ENCODE assay signal across 18 mouse cellular contexts in the genomic region with DNA sequence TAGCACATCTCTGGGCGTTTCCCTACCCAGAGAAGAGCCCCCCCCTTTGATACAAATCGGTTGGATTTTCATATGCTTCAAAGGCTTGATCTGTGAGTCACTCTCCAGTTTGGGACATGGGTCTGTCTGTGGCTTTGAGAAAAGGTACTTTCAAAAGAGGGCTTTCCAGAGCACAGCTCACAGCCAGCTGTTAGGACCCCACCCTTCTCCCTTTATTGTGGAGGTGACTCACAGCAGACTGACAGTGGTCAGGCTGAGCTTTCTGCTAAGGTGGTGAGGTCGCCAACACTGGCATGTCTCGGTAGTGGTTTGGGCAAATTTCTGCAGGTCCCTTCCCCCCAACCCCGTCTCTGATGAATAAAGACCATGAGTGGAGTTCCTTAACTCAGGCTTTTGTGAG. TPM values are rescaled to one million over a fixed set of nuclear protein-coding genes. Genes with fewer than 3 reads are reported as not detected.
DNase-seq lines count a peak whose midpoint lies in the region; ATAC-seq and TF ChIP-seq lines count a peak whose summit lies in the region.
"Had no signal": no experiment of that assay in that cellular context is flagged by ENCODE, and none has a peak within 500 bp of the region (broad histone marks: within the 10 kb centered on the region; RNA-seq: fewer than 3 reads in every experiment).

No protein-coding gene starts in this region.

- H3K9ac ChIP-seq in liver, postnatal 0 days (replicated peaks) = peak overlapping the region; percentile 16; the same call in 1 of the 2 replicates
- no peak overlapping the region for H3K9ac ChIP-seq in stomach, postnatal 0 days (ENCODE audit: low read length)
- no peak overlapping the region for H3K9ac ChIP-seq in midbrain, embryonic 16.5 days (ENCODE audit: low read depth, low read length)
- H3K9ac ChIP-seq: embryonic facial prominence, embryonic 15.5 days; forebrain, embryonic 13.5 days; limb, embryonic 15.5 days; lung, embryonic 15.5 days; stomach, embryonic 15.5 days had no signal

- H3K4me3 ChIP-seq in liver, postnatal 0 days (ENCODE audit: low read depth, low read length) = no peak overlapping the region
- no peak overlapping the region; the same call in 1 of the 2 replicates for H3K4me3 ChIP-seq in embryonic fibroblast, embryonic 13.5 days (ENCODE audit: insufficient read depth, low read length)
- no peak overlapping the region for H3K4me3 ChIP-seq in stomach, postnatal 0 days (ENCODE audit: low read depth, low read length)
- no peak overlapping the region for H3K4me3 ChIP-seq in midbrain, embryonic 16.5 days (ENCODE audit: low read depth, low read length)
- H3K4me3 ChIP-seq: embryonic facial prominence, embryonic 15.5 days; forebrain, embryonic 13.5 days; limb, embryonic 15.5 days; lung, embryonic 15.5 days; stomach, embryonic 15.5 days had no signal

- peak overlapping the region; percentile 84 for H3K4me2 ChIP-seq in liver, postnatal 0 days (ENCODE audit: low read depth, low read length)
- H3K4me2 ChIP-seq in stomach, postnatal 0 days (replicated peaks; ENCODE audit: low read depth) = peak overlapping the region; percentile 3
- no peak overlapping the region for H3K4me2 ChIP-seq in midbrain, embryonic 16.5 days (ENCODE audit: low read length)
- H3K4me2 ChIP-seq: embryonic facial prominence, embryonic 15.5 days; forebrain, embryonic 13.5 days; limb, embryonic 15.5 days; lung, embryonic 15.5 days had no signal

- TF ChIP-seq POLR2A in embryonic fibroblast, embryonic 13.5 days (IDR thresholded peaks at IDR 0.05; ENCODE audit: low read depth, low read length) = no peak; the same call in 1 of the 2 replicates

- H3K9me3 ChIP-seq in liver, postnatal 0 days (ENCODE audit: low read length) = no peaks in the 10 kb centered on the region
- H3K9me3 ChIP-seq in stomach, postnatal 0 days (ENCODE audit: control insufficient read depth, low read length) = no peaks in the 10 kb centered on the region
- no peaks in the 10 kb centered on the region for H3K9me3 ChIP-seq in midbrain, embryonic 16.5 days (replicated peaks; ENCODE audit: control insufficient read depth, low read length, poor library complexity, severe bottlenecking)
- H3K9me3 ChIP-seq: embryonic facial prominence, embryonic 15.5 days; forebrain, embryonic 13.5 days; limb, embryonic 15.5 days; lung, embryonic 15.5 days; stomach, embryonic 15.5 days had no signal

- TF ChIP-seq EP300 in liver, postnatal 0 days (IDR thresholded peaks at IDR 0.05; ENCODE audit: low read depth) = no peak
- TF ChIP-seq EP300 in stomach, postnatal 0 days (optimal IDR thresholded peaks at IDR 0.05) = no peak

- no peak overlapping the region for H3K27ac ChIP-seq in liver, postnatal 0 days (ENCODE audit: low read depth)
- H3K27ac ChIP-seq in embryonic fibroblast, embryonic 13.5 days (ENCODE audit: insufficient read depth, low read length) = peak overlapping the region; percentile 45; the same call in 1 of the 2 replicates
- H3K27ac ChIP-seq in stomach, postnatal 0 days (replicated peaks) = no peak overlapping the region
- no peak overlapping the region for H3K27ac ChIP-seq in midbrain, embryonic 16.5 days (ENCODE audit: low read length)
- H3K27ac ChIP-seq: embryonic facial prominence, embryonic 15.5 days; forebrain, embryonic 13.5 days; limb, embryonic 15.5 days; lung, embryonic 15.5 days; stomach, embryonic 15.5 days had no signal

- peaks cover 30% of the 10 kb centered on the region for H3K36me3 ChIP-seq in liver, postnatal 0 days (replicated peaks; ENCODE audit: insufficient read depth, low read length)
- H3K36me3 ChIP-seq in stomach, postnatal 0 days (ENCODE audit: control insufficient read depth, insufficient read depth, low read length) = peaks cover 6% of the 10 kb centered on the region; the same call in 1 of the 2 replicates
- peaks cover 3% of the 10 kb centered on the region; the same call in 1 of the 2 replicates for H3K36me3 ChIP-seq in midbrain, embryonic 16.5 days (ENCODE audit: control insufficient read depth, insufficient read depth, low read length)

- TF ChIP-seq CTCF in liver, postnatal 0 days (IDR thresholded peaks at IDR 0.05; ENCODE audit: low read depth) = no peak
- TF ChIP-seq CTCF in embryonic fibroblast, embryonic 13.5 days (IDR thresholded peaks at IDR 0.05; ENCODE audit: borderline replicate concordance, insufficient read depth, low read length) = no peak
- TF ChIP-seq CTCF in stomach, postnatal 0 days (IDR thresholded peaks at IDR 0.05; ENCODE audit: low read depth) = no peak

- peak; percentile 18 for DNase-seq in CD4-positive, CD25-positive, alpha-beta regulatory T cell, adult 2 months (ENCODE audit: low read depth, low spot score)
- no peak for DNase-seq in liver, postnatal 0 days
- no peak for DNase-seq in liver
- DNase-seq in stomach, postnatal 0 days (ENCODE audit: low spot score) = no peak
- no peak for DNase-seq in adrenal gland, postnatal 25 days
- DNase-seq: adrenal gland, adult 8-10 months; cerebellum, adult 8-10 months; retina, postnatal 1 day; thymus, postnatal 25 days had no signal

- 72% methylated on average over 5 of the region's 5 CpGs for WGBS in liver, postnatal 0 days (ENCODE audit: insufficient replicate concordance)
- WGBS in stomach, postnatal 0 days = 58% methylated on average over 5 of the region's 5 CpGs
- 74% methylated on average over 5 of the region's 5 CpGs for WGBS in midbrain, embryonic 16.5 days

- H3K4me1 ChIP-seq in liver, postnatal 0 days (ENCODE audit: insufficient read depth) = peaks cover 31% of the 10 kb centered on the region
- H3K4me1 ChIP-seq in embryonic fibroblast, embryonic 13.5 days (ENCODE audit: control insufficient read depth, insufficient read depth, low read length) = peaks cover 24% of the 10 kb centered on the region
- H3K4me1 ChIP-seq in stomach, postnatal 0 days (replicated peaks; ENCODE audit: control insufficient read depth, insufficient read depth) = peaks cover 8% of the 10 kb centered on the region; the same call in 1 of the 2 replicates
- H3K4me1 ChIP-seq in midbrain, embryonic 16.5 days (ENCODE audit: control insufficient read depth, insufficient read depth, low read length) = peaks cover 14% of the 10 kb centered on the region

- ATAC-seq in CD4-positive, CD25-positive, alpha-beta regulatory T cell, adult 4 months = no peak
- ATAC-seq in liver, postnatal 0 days = no peak
- ATAC-seq in stomach, postnatal 0 days (ENCODE audit: low FRiP score, low TSS enrichment) = no peak
- ATAC-seq in midbrain, embryonic 16.5 days = no peak
- ATAC-seq: forebrain, embryonic 13.5 days; hindbrain, embryonic 16.5 days had no signal

- peaks cover 2% of the 10 kb centered on the region; the same call in 1 of the 2 replicates for H3K27me3 ChIP-seq in liver, postnatal 0 days (ENCODE audit: insufficient read depth, low read length)
- H3K27me3 ChIP-seq in stomach, postnatal 0 days (ENCODE audit: control insufficient read depth, insufficient read depth, low read length) = no peaks in the 10 kb centered on the region
- H3K27me3 ChIP-seq in midbrain, embryonic 16.5 days (ENCODE audit: control insufficient read depth, insufficient read depth, low read depth, low read length) = no peaks in the 10 kb centered on the region; the same call in none of the 2 replicates
- H3K27me3 ChIP-seq: embryonic facial prominence, embryonic 15.5 days; limb, embryonic 15.5 days; lung, embryonic 15.5 days; stomach, embryonic 15.5 days had no signal

RNA-seq across cellular contexts. Expression of a gene that starts 5.2 kb away (rescaled TPM):
- polyA plus RNA-seq in CD4-positive, CD25-positive, alpha-beta regulatory T cell, adult 4 months (2017; shearing (Covaris generic)) = 10 to 100 TPM; 49.7 to 91.7 TPM
- polyA plus RNA-seq in liver, postnatal 0 days (2015; fragmentation: Nextera tagmentation; extraction: Ambion mirVana) = 19.1 and 26.9 TPM in 2 replicates
- polyA plus RNA-seq in embryonic fibroblast, embryonic 13.5 days (2011; ENCODE audit: insufficient read length, low read depth, missing spikeins) = 57.1 and 61.3 TPM in 2 replicates
- 24.8 and 28.7 TPM in 2 replicates for polyA plus RNA-seq in stomach, postnatal 0 days (2015; fragmentation: Nextera tagmentation; extraction: Ambion mirVana)
- polyA plus RNA-seq in midbrain, embryonic 16.5 days (2015; fragmentation: Nextera tagmentation; extraction: Ambion mirVana) = 6.6 and 7.8 TPM in 2 replicates
- 191 and 201 TPM in 2 replicates for total RNA-seq in adrenal gland, postnatal 25 days (2021)
